Mouse (Mus musculus) heart, embryonic 16.5 days (tissue): ENCODE measurements around the gene Snx3. TPM values are rescaled to one million over a fixed set of nuclear protein-coding genes. Genes with fewer than 3 reads are reported as not detected.

ENCODE experiments used
- ATAC-seq: fragments of 200-750 bp; cut with Nextera tagmentation; replicated peaks from 2 replicates; pipeline ENCODE4 v1.8.0; 2017; ENCODE audit warnings: moderate number of reproducible peaks; ENCODE audit not compliant: insufficient read depth, low FRiP score; ENCODE audit errors: extremely low read depth
- H3K27ac ChIP-seq: fragments of 300-500 bp; sonication (generic); 2 replicates; pipeline ENCODE4 v1.5.1; 2014; ENCODE audit warnings: mild to moderate bottlenecking, low read length, control low read depth, moderate library complexity
- H3K27me3 ChIP-seq: fragments of 300-500 bp; sonication (generic); 2 replicates; pipeline ENCODE4 v1.6.1; 2014; ENCODE audit warnings: low read length, mixed read lengths; ENCODE audit not compliant: control insufficient read depth, insufficient read depth
- H3K36me3 ChIP-seq: fragments of 300-500 bp; sonication (generic); 2 replicates; pipeline ENCODE4 v1.6.1; 2014; ENCODE audit not compliant: control insufficient read depth, insufficient read depth
- H3K4me1 ChIP-seq: fragments of 300-500 bp; sonication (generic); 2 replicates; pipeline ENCODE4 v1.6.1; 2014; ENCODE audit warnings: low read length, mixed read lengths; ENCODE audit not compliant: control insufficient read depth, insufficient read depth
- H3K4me2 ChIP-seq: fragments of 300-500 bp; sonication (generic); 2 replicates; pipeline ENCODE4 v1.6.1; 2014; ENCODE audit warnings: low read depth, mild to moderate bottlenecking, control low read depth, low read length
- H3K4me3 ChIP-seq: fragments of 300-500 bp; sonication (generic); 2 replicates; pipeline ENCODE4 v1.5.1; 2014; ENCODE audit warnings: mild to moderate bottlenecking, control low read depth, low read length
- H3K9ac ChIP-seq: fragments of 300-500 bp; sonication (generic); 2 replicates; pipeline ENCODE4 v1.6.1; 2014; ENCODE audit warnings: low read length, control low read depth
- H3K9me3 ChIP-seq: fragments of 300-500 bp; sonication (generic); replicated peaks from 2 replicates; pipeline ENCODE4 v1.6.1; 2016; ENCODE audit warnings: low read length; ENCODE audit not compliant: control insufficient read depth
- WGBS: fragments of 180-500 bp; shearing (Covaris S2); extraction: QIAGEN DNeasy Blood & Tissue Kit; methylation state at CpG from one replicate; pipeline ENCODE4 v1.1.7; 2014; 5-methylcytosine and 5-hydroxymethylcytosine counted together
- polyA plus RNA-seq: library from polyadenylated mRNA; unstranded; fragments of >200 nt; fragmentation: Nextera tagmentation; extraction: Ambion mirVana; gene quantifications from 2 replicates; pipeline ENCODE4 v1.2.1, GENCODE M21; 2015

The Snx3 gene
- polyA plus RNA-seq, 1 experiment from 2014 or later: 415 TPM

DNA sequence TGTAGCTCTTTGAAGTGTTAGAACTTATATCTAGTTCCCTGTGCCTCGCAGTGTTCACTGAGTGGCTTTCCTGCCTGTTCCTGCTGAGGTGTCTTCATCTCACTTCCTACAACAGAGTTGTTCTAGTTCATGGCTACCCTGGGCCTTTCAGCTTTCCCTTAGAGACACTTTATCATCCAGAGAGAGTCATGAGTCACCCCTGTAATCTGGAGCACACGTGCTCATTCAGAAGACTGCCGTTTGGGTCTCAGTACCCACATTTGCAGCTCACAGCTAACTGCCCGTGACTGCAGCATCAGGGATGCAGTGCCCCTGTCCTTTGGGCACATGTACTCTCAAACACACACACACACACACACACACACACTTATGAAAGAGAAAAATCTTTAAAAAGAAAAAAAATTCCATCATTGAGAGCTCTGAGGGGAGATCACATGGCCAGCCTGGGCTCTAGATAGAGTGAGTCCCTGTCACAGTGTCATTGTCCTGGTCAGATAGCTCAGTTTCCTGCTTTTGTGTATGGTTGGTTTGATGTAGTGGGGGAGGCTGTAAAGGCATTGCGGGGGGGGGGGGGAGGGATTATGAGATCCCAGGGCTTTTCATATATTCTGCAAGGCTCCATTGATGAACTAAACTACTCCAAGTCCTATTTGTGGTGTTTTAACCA, 19.6 kb downstream of the Snx3 start:
- no peak overlapping the region for H3K4me3 ChIP-seq
- H3K9ac ChIP-seq: no peak overlapping the region
- 32% methylated on average over 5 of the region's 5 CpGs for WGBS
- H3K27me3 ChIP-seq: no peaks in the 10 kb centered on the region
- H3K36me3 ChIP-seq: peaks cover 9% of the 10 kb centered on the region
- peak overlapping the region; percentile 14; the same call in 1 of the 2 replicates for H3K27ac ChIP-seq
- H3K9me3 ChIP-seq: no peaks in the 10 kb centered on the region
- no peak overlapping the region for H3K4me2 ChIP-seq
- peaks cover 16% of the 10 kb centered on the region for H3K4me1 ChIP-seq
- peak; percentile 76 for ATAC-seq

DNA sequence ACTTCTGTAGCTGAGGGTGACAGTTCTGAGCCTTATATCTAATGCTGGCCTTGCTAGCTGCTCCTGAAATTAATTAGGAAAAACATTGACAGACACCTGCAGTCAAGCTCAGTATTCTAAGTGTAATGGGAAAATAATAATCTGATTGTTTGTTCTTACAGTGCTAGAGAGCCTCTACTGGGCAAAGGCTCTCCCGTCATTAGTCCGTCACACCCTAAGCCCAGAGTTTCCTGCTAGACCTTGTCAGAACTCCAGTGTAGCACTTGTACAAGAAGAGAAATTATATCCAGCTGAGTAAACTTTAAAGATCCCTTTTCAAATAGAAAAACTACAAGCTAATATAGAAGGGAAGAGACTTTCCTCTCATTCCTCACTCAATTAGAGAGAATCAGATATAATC, 21.1 kb downstream of the Snx3 start:
- Histone ChIP-seq H3K27me3 (no peaks in the 10 kb centered on the region), H3K9ac (no peak overlapping the region), H3K4me3 (no peak overlapping the region), H3K4me2 (no peak overlapping the region), H3K27ac (no peak overlapping the region), H3K9me3 (no peaks in the 10 kb centered on the region), H3K4me1 (peaks cover 16% of the 10 kb centered on the region), H3K36me3 (peaks cover 16% of the 10 kb centered on the region)
- ATAC-seq: no peak
- 65% methylated on average over 2 of the region's 2 CpGs for WGBS

DNA sequence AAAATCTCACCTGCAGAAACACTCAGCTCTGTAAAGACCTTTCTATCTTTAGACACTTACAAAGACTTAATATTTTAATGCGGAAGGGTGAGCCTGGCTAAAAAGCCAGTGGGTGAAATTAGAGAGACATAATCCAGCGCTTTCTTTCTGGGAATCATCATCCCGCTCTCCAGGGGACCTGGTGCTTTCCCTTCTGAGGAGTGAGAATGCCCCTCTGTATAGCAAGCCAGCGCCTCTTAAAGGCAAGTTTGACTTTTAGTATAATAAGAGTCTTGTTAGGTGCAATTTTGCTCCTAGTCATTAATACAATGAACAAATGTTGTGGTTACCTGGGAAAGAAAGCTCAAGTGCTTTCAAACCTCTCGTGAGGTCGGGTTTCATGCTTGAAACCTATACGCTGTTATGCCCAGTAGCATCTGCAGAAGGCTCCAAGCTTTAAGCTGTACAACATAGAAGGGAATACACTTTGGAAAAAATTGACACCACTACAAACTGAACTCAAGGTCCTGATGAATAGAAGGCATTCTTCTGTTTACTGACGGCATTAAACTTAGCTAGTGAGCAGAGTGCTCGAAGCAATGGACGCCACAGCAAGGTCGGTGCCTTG, 21.8 kb downstream of the Snx3 start:
- Histone ChIP-seq H3K27me3 (no peaks in the 10 kb centered on the region), H3K4me1 (peaks cover 11% of the 10 kb centered on the region), H3K9ac (no peak overlapping the region), H3K4me3 (no peak overlapping the region), H3K4me2 (no peak overlapping the region), H3K27ac (no peak overlapping the region), H3K36me3 (peaks cover 23% of the 10 kb centered on the region), H3K9me3 (no peaks in the 10 kb centered on the region)
- ATAC-seq: no peak
- WGBS: 82% methylated on average over 11 of the region's 11 CpGs

DNA sequence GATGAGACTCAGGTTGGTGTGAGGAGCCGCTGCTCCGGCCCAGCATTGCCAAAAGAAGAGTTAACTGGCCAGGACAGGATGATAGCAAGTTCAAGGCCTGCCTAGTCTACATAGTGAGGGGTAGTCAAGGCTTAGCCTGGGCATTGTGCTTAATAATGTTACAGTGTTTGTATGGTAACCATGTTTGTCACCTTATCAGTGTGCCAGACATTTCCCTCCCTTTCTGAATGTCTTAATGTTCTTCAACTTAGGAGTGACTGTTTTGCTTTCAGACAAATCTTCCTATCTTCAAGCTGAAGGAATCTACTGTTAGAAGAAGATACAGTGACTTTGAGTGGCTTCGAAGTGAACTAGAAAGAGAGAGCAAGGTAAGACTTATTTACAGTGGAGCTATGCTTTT, 23.9 kb downstream of the Snx3 start:
- no peak overlapping the region for H3K9ac ChIP-seq
- H3K4me3 ChIP-seq: no peak overlapping the region
- 95% methylated on average over 3 of the region's 3 CpGs for WGBS
- ATAC-seq: no peak
- no peak overlapping the region for H3K4me2 ChIP-seq
- H3K27me3 ChIP-seq: no peaks in the 10 kb centered on the region
- H3K27ac ChIP-seq: no peak overlapping the region
- H3K36me3 ChIP-seq: peaks cover 39% of the 10 kb centered on the region
- peaks cover 10% of the 10 kb centered on the region for H3K4me1 ChIP-seq
- no peaks in the 10 kb centered on the region for H3K9me3 ChIP-seq

DNA sequence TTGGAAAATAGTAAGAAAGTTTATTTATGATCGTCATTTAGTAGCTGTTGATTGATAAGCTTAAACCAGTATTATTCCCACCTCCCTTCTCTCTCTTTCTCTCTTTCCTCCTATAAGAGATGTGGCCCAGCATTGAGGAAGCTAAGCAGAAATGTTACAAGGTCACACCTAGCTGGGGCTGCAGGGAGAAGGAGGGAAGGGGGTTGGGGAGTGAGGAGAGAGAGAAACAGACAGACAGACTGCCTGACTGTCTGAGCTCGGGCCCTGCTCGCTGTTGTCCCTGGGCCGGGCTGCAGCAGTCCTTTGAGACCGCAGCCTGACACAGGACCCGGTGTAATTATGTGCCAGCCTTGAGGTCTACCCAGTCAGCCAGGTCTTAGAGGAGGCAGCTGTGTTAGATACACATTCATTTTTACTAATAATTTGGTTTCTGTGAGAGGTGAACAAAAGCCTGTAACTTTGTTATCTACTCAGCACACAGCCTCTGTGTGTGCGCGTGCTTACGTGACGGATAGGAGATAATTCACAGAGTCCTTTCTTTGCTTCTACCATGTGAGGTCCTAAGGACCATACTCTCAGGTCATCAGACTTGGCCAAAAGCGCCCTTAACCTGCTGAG, 32.1 kb downstream of the Snx3 start:
- 82% methylated on average over 11 of the region's 11 CpGs for WGBS
- Histone ChIP-seq H3K4me2 (no peak overlapping the region), H3K4me3 (no peak overlapping the region)

DNA sequence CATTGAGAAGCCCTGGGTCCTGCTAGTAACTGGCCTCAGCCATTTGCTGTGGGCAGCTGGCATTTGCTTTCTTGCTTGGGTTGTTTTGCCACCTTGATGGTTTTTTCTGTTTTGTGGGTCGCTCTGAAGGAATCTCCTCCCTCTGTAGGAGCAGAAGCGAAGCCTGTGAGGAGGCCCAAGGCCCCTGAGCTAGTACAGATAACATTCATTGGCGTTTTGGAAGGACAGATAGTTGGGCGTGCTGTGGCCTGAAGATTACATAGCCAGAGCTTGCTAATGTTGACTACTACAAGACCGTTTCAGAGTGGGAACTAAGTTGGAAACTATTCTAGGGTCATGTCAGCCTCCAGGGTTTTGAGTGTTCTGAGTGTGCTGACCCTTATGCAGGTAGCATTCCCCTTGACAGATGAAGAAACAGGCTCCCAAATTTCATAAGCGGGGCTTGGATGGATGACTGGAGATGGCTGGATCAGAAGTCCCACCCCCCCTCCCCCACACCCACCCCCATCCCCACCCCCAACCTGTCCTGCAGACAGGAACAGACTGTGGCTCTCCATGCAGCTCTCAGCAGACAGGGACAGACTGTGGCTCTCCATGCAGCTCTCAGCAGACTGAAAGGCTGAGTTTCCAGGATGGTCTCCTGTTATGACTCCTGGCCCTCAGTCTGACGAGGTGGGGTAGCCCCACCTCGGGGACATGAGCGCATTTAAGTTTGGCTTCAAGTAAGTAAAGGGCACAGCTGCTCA, 35.9 kb downstream of the Snx3 start:
- Histone ChIP-seq H3K9me3 (no peaks in the 10 kb centered on the region), H3K9ac (no peak overlapping the region), H3K27ac (no peak overlapping the region), H3K4me1 (no peaks in the 10 kb centered on the region), H3K36me3 (peaks cover 14% of the 10 kb centered on the region), H3K4me2 (no peak overlapping the region), H3K27me3 (no peaks in the 10 kb centered on the region), H3K4me3 (no peak overlapping the region)
- ATAC-seq: no peak
- WGBS: 56% methylated on average over 9 of the region's 9 CpGs

More for the DNA sequence above, 32.1 kb downstream of the Snx3 start:
- Histone ChIP-seq H3K36me3 (peaks cover 31% of the 10 kb centered on the region), H3K4me1 (no peaks in the 10 kb centered on the region), H3K27ac (no peak overlapping the region), H3K9ac (no peak overlapping the region), H3K27me3 (no peaks in the 10 kb centered on the region), H3K9me3 (no peaks in the 10 kb centered on the region)
- ATAC-seq: no peak

DNA sequence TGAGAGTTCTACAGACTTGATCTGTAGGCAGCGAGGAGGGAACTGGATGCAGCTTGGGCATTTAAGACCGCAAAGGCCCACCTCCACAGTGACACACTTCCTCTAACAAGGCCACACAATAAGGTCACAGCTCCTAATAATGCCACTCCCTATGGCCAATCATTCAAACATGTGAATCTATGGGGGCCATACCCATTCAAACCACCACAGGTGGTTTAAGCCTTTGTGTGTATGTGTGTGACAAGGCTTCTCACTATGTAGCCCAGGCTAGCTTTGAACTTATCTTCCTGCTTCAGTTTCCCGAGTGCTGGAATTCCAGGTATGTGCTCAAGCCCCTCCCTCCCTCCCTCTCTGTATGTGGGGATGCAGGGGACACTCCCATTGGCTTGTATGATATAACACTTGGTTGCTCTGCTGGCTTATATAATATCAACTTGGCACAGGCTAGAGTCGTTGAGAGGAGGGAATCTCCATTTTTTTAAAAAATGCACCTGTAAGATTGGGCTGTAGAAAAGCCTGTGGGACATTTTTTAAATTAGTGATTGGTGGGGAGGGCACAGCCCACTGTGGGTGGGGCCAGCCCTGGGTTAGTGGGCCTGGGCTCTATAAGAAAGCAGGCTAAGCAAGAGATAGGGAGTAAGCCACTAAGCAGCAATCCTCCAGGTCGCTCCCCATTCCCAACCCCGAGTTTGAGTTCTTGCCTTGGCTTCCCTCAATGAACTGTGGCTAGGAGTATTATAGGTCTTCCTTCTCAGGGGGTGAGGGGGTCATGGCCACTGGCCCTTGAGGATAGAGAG, 44.1 kb downstream of the Snx3 start:
- H3K9me3 ChIP-seq: no peaks in the 10 kb centered on the region
- no peaks in the 10 kb centered on the region for H3K36me3 ChIP-seq
- no peak overlapping the region for H3K4me2 ChIP-seq
- no peak for ATAC-seq
- H3K27ac ChIP-seq: no peak overlapping the region
- WGBS: 66% methylated on average over 6 of the region's 6 CpGs
- no peak overlapping the region for H3K9ac ChIP-seq
- H3K4me3 ChIP-seq: no peak overlapping the region
- no peaks in the 10 kb centered on the region for H3K4me1 ChIP-seq
- no peaks in the 10 kb centered on the region for H3K27me3 ChIP-seq

DNA sequence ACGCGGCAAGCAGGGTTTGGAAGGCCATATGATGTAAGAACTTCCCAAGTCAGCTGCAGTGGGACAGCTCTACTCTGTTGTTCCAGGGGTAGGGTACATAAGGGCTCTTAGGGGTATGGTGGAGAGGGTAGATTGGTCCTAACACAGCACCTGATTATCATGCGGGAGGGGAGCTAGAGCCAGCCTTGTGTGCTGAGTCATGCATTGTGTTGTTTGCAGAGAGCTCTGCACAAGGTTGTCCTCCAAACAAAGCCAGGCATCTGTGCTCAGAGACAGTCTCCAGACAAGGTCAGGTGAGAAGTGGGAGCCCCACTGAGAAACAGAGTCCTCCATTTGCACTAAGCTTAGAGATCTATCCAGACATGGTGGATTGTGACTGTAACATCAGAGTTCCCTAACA, 44.7 kb downstream of the Snx3 start:
- no peaks in the 10 kb centered on the region for H3K9me3 ChIP-seq

More for the DNA sequence above, 44.7 kb downstream of the Snx3 start:
- H3K4me1 ChIP-seq: no peaks in the 10 kb centered on the region
- 89% methylated on average over 3 of the region's 3 CpGs for WGBS
- no peaks in the 10 kb centered on the region for H3K27me3 ChIP-seq
- no peak for ATAC-seq
- H3K27ac ChIP-seq: no peak overlapping the region
- no peaks in the 10 kb centered on the region for H3K36me3 ChIP-seq
- no peak overlapping the region for H3K4me2 ChIP-seq
- H3K9ac ChIP-seq: no peak overlapping the region
- no peak overlapping the region for H3K4me3 ChIP-seq
